Mouse (Mus musculus): ENCODE measurements at regions not wholly inside any gene's neighbourhood (a gene's known extent, or its start where the extent isn't known, plus 50 kb on each side); places are given as distances from the start of the nearest gene placed in this dataset.

- Histone ChIP-seq H3K36me3 (replicated peaks) (no peaks in the 10 kb centered on the region), H3K4me2 (no peak overlapping the region), H3K9ac (no peak overlapping the region), H3K9me3 (no peaks in the 10 kb centered on the region), H3K27ac (no peak overlapping the region), H3K4me3 (replicated peaks) (no peak overlapping the region), H3K27me3 (no peaks in the 10 kb centered on the region), H3K4me1 (no peaks in the 10 kb centered on the region)
- no peak for ATAC-seq (ENCODE audit: low FRiP score)
- WGBS = 90% methylated on average over 2 of the region's 2 CpGs
Measured at GRCm38 (mm10) chr10:72056725-72057124, 597.9 kb upstream of the Zwint start.

GRCm38 (mm10) chr10:72071185-72071718 lies 583.4 kb upstream of the Zwint start:
- Histone ChIP-seq H3K4me3 (replicated peaks) (no peak overlapping the region), H3K36me3 (replicated peaks) (no peaks in the 10 kb centered on the region), H3K27ac (no peak overlapping the region), H3K27me3 (no peaks in the 10 kb centered on the region), H3K9ac (no peak overlapping the region), H3K4me2 (no peak overlapping the region), H3K4me1 (no peaks in the 10 kb centered on the region), H3K9me3 (no peaks in the 10 kb centered on the region)
- ATAC-seq (ENCODE audit: low FRiP score) = no peak

GRCm38 (mm10) chr10:72078363-72078762 lies 576.3 kb upstream of the Zwint start:
- Histone ChIP-seq H3K27ac (no peak overlapping the region), H3K36me3 (replicated peaks) (no peaks in the 10 kb centered on the region), H3K9me3 (no peaks in the 10 kb centered on the region), H3K4me1 (no peaks in the 10 kb centered on the region), H3K4me3 (replicated peaks) (no peak overlapping the region), H3K4me2 (no peak overlapping the region), H3K9ac (no peak overlapping the region), H3K27me3 (no peaks in the 10 kb centered on the region)
- no peak for ATAC-seq (ENCODE audit: low FRiP score)
- WGBS = 87% methylated on average over 3 of the region's 3 CpGs

- Histone ChIP-seq H3K4me1 (no peaks in the 10 kb centered on the region), H3K27ac (no peak overlapping the region), H3K27me3 (no peaks in the 10 kb centered on the region), H3K4me3 (replicated peaks) (no peak overlapping the region), H3K9ac (no peak overlapping the region), H3K4me2 (no peak overlapping the region), H3K9me3 (no peaks in the 10 kb centered on the region), H3K36me3 (replicated peaks) (no peaks in the 10 kb centered on the region)
- ATAC-seq (ENCODE audit: low FRiP score) = no peak
- 84% methylated on average over 2 of the region's 2 CpGs for WGBS
Measured at GRCm38 (mm10) chr10:72096951-72097350, 557.7 kb upstream of the Zwint start.

GRCm38 (mm10) chr10:72099156-72099812 lies 555.4 kb upstream of the Zwint start:
- H3K27ac ChIP-seq = no peak overlapping the region
- H3K4me3 ChIP-seq (replicated peaks) = no peak overlapping the region
- H3K4me1 ChIP-seq = no peaks in the 10 kb centered on the region
- 66% methylated on average over 2 of the region's 2 CpGs for WGBS
- no peak overlapping the region for H3K9ac ChIP-seq
- no peaks in the 10 kb centered on the region for H3K27me3 ChIP-seq
- ATAC-seq (ENCODE audit: low FRiP score) = peak; percentile 82; the same call in 1 of the 2 replicates
- H3K36me3 ChIP-seq (replicated peaks) = no peaks in the 10 kb centered on the region
- no peak overlapping the region for H3K4me2 ChIP-seq
- H3K9me3 ChIP-seq = no peaks in the 10 kb centered on the region

GRCm38 (mm10) chr10:72119447-72119846 lies 535.2 kb upstream of the Zwint start:
- ATAC-seq (ENCODE audit: low FRiP score) = no peak
- Histone ChIP-seq H3K27me3 (no peaks in the 10 kb centered on the region), H3K4me2 (no peak overlapping the region), H3K4me3 (replicated peaks) (no peak overlapping the region), H3K27ac (no peak overlapping the region), H3K9me3 (no peaks in the 10 kb centered on the region), H3K36me3 (replicated peaks) (no peaks in the 10 kb centered on the region), H3K4me1 (no peaks in the 10 kb centered on the region), H3K9ac (no peak overlapping the region)
- WGBS = 94% methylated on average over 2 of the region's 2 CpGs

- H3K27ac ChIP-seq = no peak overlapping the region
- H3K4me1 ChIP-seq = no peaks in the 10 kb centered on the region
- H3K9ac ChIP-seq = no peak overlapping the region
- WGBS = 83% methylated on average over 2 of the region's 2 CpGs
- no peaks in the 10 kb centered on the region for H3K27me3 ChIP-seq
- ATAC-seq (ENCODE audit: low FRiP score) = no peak
- H3K36me3 ChIP-seq (replicated peaks) = no peaks in the 10 kb centered on the region
- H3K4me3 ChIP-seq (replicated peaks) = no peak overlapping the region
- no peak overlapping the region for H3K4me2 ChIP-seq
- no peaks in the 10 kb centered on the region for H3K9me3 ChIP-seq
Measured at GRCm38 (mm10) chr10:72132407-72132806, 522.2 kb upstream of the Zwint start.

Measured in forebrain, embryonic 12.5 days (tissue).